Mouse (Mus musculus) CH12.LX (cell line): Measurements from ENCODE around the gene Plekhh3. TPM values are rescaled to one million over a fixed set of nuclear protein-coding genes. Genes with fewer than 3 reads are reported as not detected.

Source experiments
- DNase-seq: peaks from one replicate; pipeline ENCODE4 v3.0.0-alpha.2; 2013; ENCODE audit errors: extremely low read depth
- H3K27ac ChIP-seq: 2 replicates; pipeline ENCODE4 v1.5.1; 2012; ENCODE audit warnings: low read depth, mild to moderate bottlenecking, control low read depth, moderate library complexity; ENCODE audit not compliant: insufficient read depth
- H3K27me3 ChIP-seq: replicated peaks from 2 replicates; pipeline ENCODE3; 2012; ENCODE audit warnings: inconsistent platforms
- H3K36me3 ChIP-seq, 2 experiments: replicated peaks in 1 of 2; 2 replicates each; pipeline versions ENCODE3 to v1.6.1; 2012; ENCODE audit warnings: inconsistent platforms in 1 of 2, low read length in 1 of 2, mild to moderate bottlenecking in 1 of 2, mixed read lengths in 1 of 2, moderate library complexity in 1 of 2; ENCODE audit not compliant: control insufficient read depth in 1 of 2, insufficient read depth in 1 of 2
- H3K4me1 ChIP-seq, 2 experiments: 2 replicates each; pipeline ENCODE4 v1.6.1; 2012; ENCODE audit warnings: inconsistent platforms in 1 of 2, moderate library complexity in 1 of 2; ENCODE audit not compliant: insufficient read depth in 2 of 2, control insufficient read depth in 1 of 2
- H3K4me2 ChIP-seq: 2 replicates; pipeline ENCODE4 v1.6.1; 2012; ENCODE audit warnings: low read depth, mild to moderate bottlenecking, control low read depth; ENCODE audit not compliant: poor library complexity, insufficient read depth, severe bottlenecking
- H3K4me3 ChIP-seq, 3 experiments: fragments of 150-350 bp in 1 of 3; sonication (generic) in 1 of 3; replicated peaks in 1 of 3; 2 replicates each; pipeline versions ENCODE3 to v1.5.1; 2011 to 2012; ENCODE audit warnings: low read depth in 2 of 3, low read length in 2 of 3, mild to moderate bottlenecking in 2 of 3, moderate library complexity in 2 of 3, control low read depth in 1 of 3, improper control_type of control experiment in 1 of 3, inconsistent platforms in 1 of 3, mixed read lengths in 1 of 3; ENCODE audit not compliant: poor library complexity in 1 of 3
- H3K79me2 ChIP-seq: replicated peaks from 2 replicates; pipeline ENCODE4 v1.6.1; 2012; ENCODE audit warnings: mild to moderate bottlenecking, moderate library complexity; ENCODE audit not compliant: control insufficient read depth, poor library complexity, insufficient read depth, severe bottlenecking; ENCODE audit errors: extremely low read depth
- H3K9ac ChIP-seq: 2 replicates; pipeline ENCODE4 v1.6.1; 2012; ENCODE audit warnings: low read depth, mild to moderate bottlenecking, control low read depth, moderate library complexity; ENCODE audit not compliant: insufficient read depth
- H3K9me3 ChIP-seq: replicated peaks from 2 replicates; pipeline ENCODE3; 2012; ENCODE audit warnings: low read length, inconsistent platforms, mixed read lengths
- BHLHE40 ChIP-seq: IDR thresholded peaks from 2 replicates; pipeline ENCODE4 v1.6.1; 2011; ENCODE audit warnings: mild to moderate bottlenecking, low read depth, low read length, improper control_type of control experiment
- CHD1 ChIP-seq: IDR thresholded peaks from 2 replicates; pipeline ENCODE4 v1.6.1; 2012; ENCODE audit warnings: low read depth, low read length, improper control_type of control experiment, inconsistent platforms
- E2F4 ChIP-seq: IDR thresholded peaks from 2 replicates; pipeline ENCODE4 v1.6.1; 2011; ENCODE audit warnings: low read depth, low read length, improper control_type of control experiment; ENCODE audit not compliant: insufficient replicate concordance
- GABPA ChIP-seq: IDR thresholded peaks from 2 replicates; pipeline ENCODE4 v1.6.1; 2012; ENCODE audit warnings: low read depth, low read length, improper control_type of control experiment, inconsistent platforms; ENCODE audit not compliant: insufficient replicate concordance
- HCFC1 ChIP-seq: IDR thresholded peaks from 2 replicates; pipeline ENCODE4 v1.6.1; 2012; ENCODE audit warnings: low read depth, mild to moderate bottlenecking, inconsistent platforms, low read length, improper control_type of control experiment
- JUND ChIP-seq: conservative IDR thresholded peaks from 2 replicates; pipeline ENCODE4 v1.6.1; 2011; ENCODE audit warnings: low read depth, low read length, improper control_type of control experiment
- KAT2A ChIP-seq: IDR thresholded peaks from 2 replicates; pipeline ENCODE4 v1.6.1; 2012; ENCODE audit warnings: low read length, improper control_type of control experiment, inconsistent platforms; ENCODE audit not compliant: insufficient replicate concordance
- MAFK ChIP-seq: IDR thresholded peaks from 2 replicates; pipeline ENCODE4 v1.6.1; 2011; ENCODE audit warnings: low read length, improper control_type of control experiment; ENCODE audit not compliant: insufficient replicate concordance
- MAX ChIP-seq: IDR thresholded peaks from 2 replicates; pipeline ENCODE4 v1.6.1; 2011; ENCODE audit warnings: low read length, improper control_type of control experiment
- NELFE ChIP-seq: IDR thresholded peaks from 2 replicates; pipeline ENCODE4 v1.6.1; 2011; ENCODE audit warnings: low read depth, low read length, improper control_type of control experiment
- POLR2A ChIP-seq: IDR thresholded peaks from 2 replicates; pipeline ENCODE4 v1.6.1; 2011; ENCODE audit warnings: low read depth, mild to moderate bottlenecking, improper control_type of control experiment, low read length
- POLR2AphosphoS2 ChIP-seq: IDR thresholded peaks from 2 replicates; pipeline ENCODE4 v1.6.1; 2011; ENCODE audit warnings: low read depth, low read length, improper control_type of control experiment
- RCOR1 ChIP-seq: conservative IDR thresholded peaks from 2 replicates; pipeline ENCODE4 v1.6.1; 2012; ENCODE audit warnings: low read depth, mild to moderate bottlenecking, inconsistent platforms, low read length, improper control_type of control experiment
- TCF12 ChIP-seq: IDR thresholded peaks from 2 replicates; pipeline ENCODE4 v1.6.1; 2014; ENCODE audit warnings: low read depth, mild to moderate bottlenecking, inconsistent platforms, low read length, improper control_type of control experiment
- UBTF ChIP-seq: IDR thresholded peaks from 2 replicates; pipeline ENCODE4 v1.6.1; 2012; ENCODE audit warnings: low read depth, mild to moderate bottlenecking, inconsistent platforms, low read length, improper control_type of control experiment, moderate library complexity
- USF1 ChIP-seq: IDR thresholded peaks from 2 replicates; pipeline ENCODE4 v1.6.1; 2014; ENCODE audit warnings: low read depth, mild to moderate bottlenecking, inconsistent platforms, low read length, improper control_type of control experiment
- USF2 ChIP-seq: conservative IDR thresholded peaks from 2 replicates; pipeline ENCODE4 v1.6.1; 2011; ENCODE audit warnings: low read depth, low read length, improper control_type of control experiment
- ZMIZ1 ChIP-seq: IDR thresholded peaks from 2 replicates; pipeline ENCODE4 v1.6.1; 2012; ENCODE audit warnings: low read depth, mild to moderate bottlenecking, inconsistent platforms, low read length, improper control_type of control experiment
- ZNF384 ChIP-seq: IDR thresholded peaks from 2 replicates; pipeline ENCODE4 v1.6.1; 2012; ENCODE audit warnings: low read depth, low read length, improper control_type of control experiment, inconsistent platforms
- dilution Hi-C: fragments of 300-500 bp; cut with MboI; formaldehyde crosslinking; loops from 2 replicates; pipeline ENCODE4 v1.14.3; 2020; ENCODE audit warnings: low sequenced_read_pairs; ENCODE audit not compliant: extremely low pct_unique_long_range_greater_than_20kb, extremely low pct_ligation_motif_present
- in situ Hi-C: fragments of 300-500 bp; cut with MboI; formaldehyde crosslinking; loops from 3 replicates; pipeline ENCODE4 v1.14.3; 2019; ENCODE audit warnings: low sequenced_read_pairs, low pct_ligation_motif_present, low pct_unique_long_range_greater_than_20kb, mixed read lengths
- polyA plus RNA-seq: library from polyadenylated mRNA; unstranded; fragments of >175 nt; gene quantifications from 2 replicates; pipeline ENCODE4 v1.2.1, GENCODE M21; 2012; ENCODE audit warnings: low read depth; ENCODE audit not compliant: insufficient read length
- total RNA-seq, 2 experiments: library from RNA; depleted of rRNA; stranded (reverse); fragments of 300-350 nt in 1 of 2; fragments of >200 nt in 1 of 2; gene quantifications; 2 replicates each; pipeline ENCODE4 v1.2.3; 2012 to 2014

The Plekhh3 gene
- total and polyA plus RNA-seq, 3 experiments, result 2.9 to 20.3 (median 5.0) TPM

- Histone ChIP-seq H3K9ac (no peak overlapping the region), H3K36me3 (peaks cover 44 to 97% of the 10 kb centered on the region in 2 experiments), H3K4me3 (no peak overlapping the region), H3K79me2 (no peaks in the 10 kb centered on the region), H3K4me1 (peaks cover 25 to 44% of the 10 kb centered on the region in 2 experiments), H3K27ac (no peak overlapping the region), H3K9me3 (no peaks in the 10 kb centered on the region)
- no peak for DNase-seq
- in situ Hi-C loops (no loop called here), dilution Hi-C loops (no loop called here)
- TF ChIP-seq CHD1, result no peak
- no peak for TF ChIP-seq UBTF
- peak; percentile 60; the same call in 1 of the 2 replicates for TF ChIP-seq POLR2AphosphoS2
- no peak for TF ChIP-seq MAX
- no peak for TF ChIP-seq GABPA
- TF ChIP-seq KAT2A, result no peak
- TF ChIP-seq JUND, result no peak
- TF ChIP-seq E2F4, result no peak
- TF ChIP-seq NELFE, result no peak
- no peak for TF ChIP-seq USF1
- TF ChIP-seq RCOR1, result no peak
- no peak for TF ChIP-seq HCFC1
- no peak for TF ChIP-seq MAFK
- no peak for TF ChIP-seq TCF12
- TF ChIP-seq POLR2A, result 0 out of 2 replicates have a peak, but pooled peaks have one; percentile 4
- no peak for TF ChIP-seq ZNF384
- peak; percentile 15; the same call in 1 of the 2 replicates for TF ChIP-seq ZMIZ1
- TF ChIP-seq BHLHE40, result no peak
- no peak for TF ChIP-seq USF2
- TF ChIP-seq, all 38 proteins: peak for 3
- H3K4me2 ChIP-seq, result no peak overlapping the region
- no peaks in the 10 kb centered on the region for H3K27me3 ChIP-seq
These were observed 20.8 kb upstream of the Plekhh3 start for GRCm38 (mm10) chr11:101191919-101192470.
